Mouse (Mus musculus): Measurements from ENCODE around the gene Cd300ld5. TPM values are rescaled to one million over a fixed set of nuclear protein-coding genes. Genes with fewer than 3 reads are reported as not detected.

Cd300ld5 gene
- polyA plus RNA-seq, 1 experiment from 2014 or later, result not detected

DNA sequence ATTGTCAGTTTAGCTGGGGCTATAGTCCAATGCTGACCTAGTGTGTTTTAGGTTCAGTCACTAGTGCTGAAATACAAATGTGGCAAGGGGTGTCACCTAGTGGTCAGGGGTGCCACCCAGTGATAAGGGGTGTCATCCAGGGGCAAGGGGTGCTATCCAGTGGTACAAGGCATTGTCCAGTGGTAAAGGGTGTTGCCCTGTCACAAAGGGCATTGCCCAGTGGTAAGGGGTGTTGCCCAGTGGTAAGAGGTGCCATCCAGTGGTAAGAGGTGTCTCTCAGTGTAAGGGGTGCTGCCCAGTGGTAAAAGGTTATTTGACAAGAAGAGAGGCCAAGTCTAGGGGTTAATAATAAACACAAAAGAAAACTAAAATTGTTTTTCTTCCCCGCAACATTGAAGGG lies 39.9 kb upstream of the Cd300ld5 start:
- Histone ChIP-seq H3K4me1 (ENCODE audit: control insufficient read depth, insufficient read depth, low read length) (peaks cover 12% of the 10 kb centered on the region; the same call in 1 of the 2 replicates), H3K36me3 (ENCODE audit: control insufficient read depth, insufficient read depth, low read length) (no peaks in the 10 kb centered on the region), H3K9ac (ENCODE audit: low read depth, low read length) (no peak overlapping the region), H3K27ac (ENCODE audit: low read length) (no peak overlapping the region), H3K9me3 (ENCODE audit: control insufficient read depth, low read length) (no peaks in the 10 kb centered on the region), H3K4me2 (ENCODE audit: low read depth, low read length) (no peak overlapping the region), H3K4me3 (ENCODE audit: low read length) (no peak overlapping the region), H3K27me3 (replicated peaks; ENCODE audit: control insufficient read depth, insufficient read depth, low read length) (no peaks in the 10 kb centered on the region)
- ATAC-seq, result no peak
- WGBS, result 94% methylated on average over 1 of the region's 1 CpGs

DNA sequence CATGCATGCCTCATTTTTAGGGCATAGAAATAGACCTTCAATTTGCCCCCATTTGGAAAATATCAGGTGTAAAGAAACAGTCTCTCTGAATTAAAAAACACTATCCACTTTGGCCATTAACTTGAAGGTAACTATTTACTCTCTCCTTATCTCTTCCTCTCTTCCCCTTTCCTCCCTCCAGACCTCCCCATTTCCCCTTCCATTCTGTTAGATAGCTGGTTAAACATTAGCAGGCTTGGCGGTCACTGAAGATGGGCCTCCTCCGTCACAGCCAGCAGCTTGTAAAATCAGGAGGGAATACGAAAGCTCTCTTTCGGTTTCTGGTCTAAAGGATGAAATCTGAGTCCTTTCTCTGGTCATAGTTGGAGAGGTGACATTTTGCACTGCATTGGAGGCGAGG lies 38.3 kb upstream of the Cd300ld5 start:
- 45% methylated on average over 5 of the region's 5 CpGs for WGBS
- Histone ChIP-seq H3K27me3 (replicated peaks; ENCODE audit: control insufficient read depth, insufficient read depth, low read length) (no peaks in the 10 kb centered on the region), H3K27ac (ENCODE audit: low read length) (no peak overlapping the region), H3K4me1 (ENCODE audit: control insufficient read depth, insufficient read depth, low read length) (peaks cover 19% of the 10 kb centered on the region), H3K9me3 (ENCODE audit: control insufficient read depth, low read length) (no peaks in the 10 kb centered on the region), H3K4me3 (ENCODE audit: low read length) (no peak overlapping the region), H3K4me2 (ENCODE audit: low read depth, low read length) (no peak overlapping the region), H3K36me3 (ENCODE audit: control insufficient read depth, insufficient read depth, low read length) (no peaks in the 10 kb centered on the region), H3K9ac (ENCODE audit: low read depth, low read length) (no peak overlapping the region)
- ATAC-seq, result peak; percentile 75

DNA sequence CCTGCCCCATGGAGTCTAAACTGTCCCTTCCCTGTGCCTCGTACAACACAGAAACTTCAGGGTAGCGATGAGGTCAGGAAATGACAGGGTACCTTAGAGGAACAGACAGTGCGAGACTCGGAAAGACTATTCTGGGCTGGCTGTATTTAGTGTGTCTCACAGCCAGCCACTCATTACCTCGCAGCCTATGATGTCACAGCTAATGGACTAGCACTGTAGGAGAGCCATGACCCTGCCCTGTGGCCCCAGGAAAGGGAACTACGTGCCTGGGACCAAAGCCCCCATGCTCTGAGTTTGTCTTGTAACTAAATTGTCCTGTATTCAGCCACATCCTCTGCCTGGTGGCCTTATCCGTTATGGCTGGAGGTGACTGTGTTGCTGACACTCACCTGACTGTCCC lies 37.8 kb upstream of the Cd300ld5 start:
- Histone ChIP-seq H3K36me3 (ENCODE audit: control insufficient read depth, insufficient read depth, low read length) (no peaks in the 10 kb centered on the region), H3K27ac (ENCODE audit: low read length) (no peak overlapping the region), H3K9me3 (ENCODE audit: control insufficient read depth, low read length) (no peaks in the 10 kb centered on the region), H3K4me2 (ENCODE audit: low read depth, low read length) (no peak overlapping the region), H3K9ac (ENCODE audit: low read depth, low read length) (no peak overlapping the region), H3K4me1 (ENCODE audit: control insufficient read depth, insufficient read depth, low read length) (peaks cover 19% of the 10 kb centered on the region), H3K4me3 (ENCODE audit: low read length) (no peak overlapping the region), H3K27me3 (replicated peaks; ENCODE audit: control insufficient read depth, insufficient read depth, low read length) (no peaks in the 10 kb centered on the region)
- WGBS, result 55% methylated on average over 7 of the region's 7 CpGs
- ATAC-seq, result peak; percentile 29; the same call in 1 of the 2 replicates

DNA sequence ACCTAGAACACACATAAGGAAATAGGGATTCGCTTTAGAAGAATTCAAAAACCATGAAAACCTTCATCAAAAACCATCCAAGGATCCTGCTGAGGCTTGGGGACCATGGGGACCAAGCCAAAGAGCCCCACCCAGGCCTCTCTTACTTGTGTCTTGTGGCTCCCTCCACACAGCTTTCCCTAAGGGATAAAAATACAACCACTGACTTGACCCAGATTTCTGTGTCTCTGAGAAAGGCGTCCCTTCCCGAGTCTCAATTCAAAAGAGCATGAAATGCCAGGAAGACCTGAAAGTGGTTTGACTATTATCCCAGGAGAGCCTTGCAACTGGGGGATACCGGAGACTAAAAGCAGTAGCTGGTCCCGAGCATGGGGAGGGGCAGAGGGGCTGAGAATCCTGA lies 35.4 kb upstream of the Cd300ld5 start:
- H3K9ac ChIP-seq (ENCODE audit: low read depth, low read length), result no peak overlapping the region
- H3K4me1 ChIP-seq (ENCODE audit: control insufficient read depth, insufficient read depth, low read length), result peaks cover 19% of the 10 kb centered on the region
- H3K36me3 ChIP-seq (ENCODE audit: control insufficient read depth, insufficient read depth, low read length), result no peaks in the 10 kb centered on the region
- WGBS, result 71% methylated on average over 5 of the region's 5 CpGs
- no peaks in the 10 kb centered on the region for H3K27me3 ChIP-seq (replicated peaks; ENCODE audit: control insufficient read depth, insufficient read depth, low read length)
- H3K27ac ChIP-seq (ENCODE audit: low read length), result no peak overlapping the region
- H3K9me3 ChIP-seq (ENCODE audit: control insufficient read depth, low read length), result no peaks in the 10 kb centered on the region
- no peak overlapping the region for H3K4me2 ChIP-seq (ENCODE audit: low read depth, low read length)
- no peak overlapping the region for H3K4me3 ChIP-seq (ENCODE audit: low read length)
- no peak for ATAC-seq

DNA sequence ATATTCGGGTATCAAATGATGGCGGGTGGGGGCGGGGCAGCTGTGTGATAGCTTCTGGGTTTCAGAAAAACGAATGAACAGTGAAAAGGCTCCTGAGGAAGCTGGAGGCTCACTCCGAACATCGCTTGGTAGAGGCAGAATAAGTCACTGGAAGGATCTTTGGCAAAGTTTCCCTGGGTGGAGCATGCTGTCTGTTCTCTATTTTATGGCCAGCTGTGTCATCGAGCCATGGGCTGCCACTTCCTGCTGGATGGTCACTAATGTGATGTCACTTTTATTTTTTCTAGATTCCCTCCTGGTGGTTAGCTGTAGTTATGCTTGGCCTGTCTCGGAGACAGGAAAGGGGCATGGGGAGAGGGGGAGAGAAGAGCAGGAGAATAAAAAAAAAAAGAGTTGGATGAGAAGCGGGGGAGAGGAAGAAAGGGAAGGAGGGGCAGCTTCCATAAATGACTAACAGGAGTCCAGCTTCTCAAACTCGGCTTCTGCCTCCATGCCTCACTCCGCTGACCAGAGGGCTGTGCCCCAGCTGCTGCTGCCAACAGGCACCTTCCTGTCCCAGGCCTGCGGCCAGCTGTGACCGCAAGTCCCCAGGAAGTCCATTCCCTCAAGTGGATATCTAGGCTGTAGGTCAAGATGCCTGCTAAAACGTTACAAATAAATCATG lies 34.2 kb upstream of the Cd300ld5 start:
- H3K27me3 ChIP-seq (replicated peaks; ENCODE audit: control insufficient read depth, insufficient read depth, low read length), result no peaks in the 10 kb centered on the region
- ATAC-seq, result peak; percentile 48; the same call in 1 of the 2 replicates
- no peak overlapping the region for H3K4me3 ChIP-seq (ENCODE audit: low read length)
- H3K36me3 ChIP-seq (ENCODE audit: control insufficient read depth, insufficient read depth, low read length), result no peaks in the 10 kb centered on the region
- 16% methylated on average over 14 of the region's 14 CpGs for WGBS
- peak overlapping the region; percentile 57 for H3K27ac ChIP-seq (ENCODE audit: low read length)
- H3K9me3 ChIP-seq (ENCODE audit: control insufficient read depth, low read length), result no peaks in the 10 kb centered on the region
- H3K4me1 ChIP-seq (ENCODE audit: control insufficient read depth, insufficient read depth, low read length), result peaks cover 19% of the 10 kb centered on the region
- peak overlapping the region; percentile 40; the same call in 1 of the 2 replicates for H3K9ac ChIP-seq (ENCODE audit: low read depth, low read length)
- H3K4me2 ChIP-seq (ENCODE audit: low read depth, low read length), result peak overlapping the region; percentile 35

DNA sequence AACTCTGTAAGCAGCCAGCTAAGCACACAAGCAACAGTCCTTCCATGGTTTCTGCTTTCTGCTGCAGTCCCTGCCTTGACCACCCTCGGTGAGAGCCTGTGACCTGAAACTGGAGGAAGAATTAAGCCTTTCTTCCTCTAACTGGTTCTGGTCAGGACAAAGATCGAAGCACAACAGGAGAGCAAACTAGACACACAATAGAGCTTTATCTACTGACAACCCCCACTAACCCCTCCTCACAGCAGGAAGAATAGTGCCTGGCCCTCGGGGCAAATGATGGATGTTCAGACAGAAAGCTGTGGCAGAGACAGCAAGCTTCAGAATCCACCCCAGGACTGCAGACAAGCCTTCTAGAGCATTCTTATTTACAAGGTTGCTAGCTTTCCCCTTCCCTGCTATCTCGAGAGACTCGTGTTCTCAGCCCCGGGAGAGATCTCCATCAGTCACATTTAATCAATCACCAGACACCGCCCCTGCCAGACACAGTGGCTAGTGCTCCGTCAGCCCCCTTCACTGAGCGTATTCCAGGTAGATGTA lies 33.5 kb upstream of the Cd300ld5 start:
- H3K27ac ChIP-seq (ENCODE audit: low read length), result no peak overlapping the region
- WGBS, result 9% methylated on average over 9 of the region's 9 CpGs
- peak overlapping the region; percentile 35; the same call in 1 of the 2 replicates for H3K4me2 ChIP-seq (ENCODE audit: low read depth, low read length)
- no peaks in the 10 kb centered on the region for H3K36me3 ChIP-seq (ENCODE audit: control insufficient read depth, insufficient read depth, low read length)
- no peak for ATAC-seq
- no peak overlapping the region for H3K4me3 ChIP-seq (ENCODE audit: low read length)
- H3K27me3 ChIP-seq (replicated peaks; ENCODE audit: control insufficient read depth, insufficient read depth, low read length), result no peaks in the 10 kb centered on the region
- H3K4me1 ChIP-seq (ENCODE audit: control insufficient read depth, insufficient read depth, low read length), result peaks cover 19% of the 10 kb centered on the region
- no peak overlapping the region for H3K9ac ChIP-seq (ENCODE audit: low read depth, low read length)
- no peaks in the 10 kb centered on the region for H3K9me3 ChIP-seq (ENCODE audit: control insufficient read depth, low read length)

DNA sequence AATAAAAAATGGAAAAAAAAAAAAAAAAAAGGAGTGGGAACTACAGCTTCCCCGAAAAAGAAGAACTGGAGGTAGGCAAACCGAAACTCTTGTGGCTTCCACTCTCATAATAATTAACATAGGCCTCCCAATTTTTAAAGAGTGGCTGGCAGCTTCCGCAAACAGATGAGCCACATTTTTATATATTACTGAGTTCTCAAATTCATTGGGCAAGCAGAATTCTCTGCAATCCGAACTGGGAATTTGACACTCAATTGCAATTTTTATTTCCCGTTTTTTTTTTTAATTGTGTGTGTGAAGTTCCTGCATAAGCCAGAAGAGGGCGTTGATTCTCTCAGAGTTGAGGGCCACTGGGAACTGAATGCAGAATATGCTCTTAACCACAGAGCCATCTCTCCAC lies 29.2 kb upstream of the Cd300ld5 start:
- 61% methylated on average over 6 of the region's 6 CpGs for WGBS
- H3K9ac ChIP-seq (ENCODE audit: low read depth, low read length), result no peak overlapping the region
- no peak for ATAC-seq

DNA sequence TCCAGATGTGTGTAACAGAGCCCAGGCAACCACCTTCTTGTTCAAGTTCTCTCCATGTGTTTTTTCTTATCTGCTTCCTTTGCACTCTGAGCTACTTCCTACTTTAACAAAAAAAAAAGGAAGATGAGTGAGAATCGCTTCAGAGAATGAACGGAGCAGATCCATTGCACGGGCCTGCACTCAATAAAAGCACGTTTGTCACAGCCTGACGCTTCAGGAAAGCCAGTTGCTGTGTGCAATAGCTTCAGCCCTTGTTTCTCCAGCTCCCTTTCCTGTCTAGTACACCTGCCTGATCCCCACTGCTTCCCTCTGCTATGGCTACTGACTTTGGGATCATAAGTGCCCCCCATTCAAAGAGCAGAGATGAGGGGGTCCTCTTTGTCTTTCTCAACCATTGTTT lies 24.5 kb upstream of the Cd300ld5 start, which contains the start of gene Cd300e:
Gene Cd300e (minus strand): TSS at position 101 of the 400 bp plus-strand sequence.
- Histone ChIP-seq H3K36me3 (ENCODE audit: control insufficient read depth, insufficient read depth, low read length) (no peaks in the 10 kb centered on the region), H3K27me3 (replicated peaks; ENCODE audit: control insufficient read depth, insufficient read depth, low read length) (no peaks in the 10 kb centered on the region), H3K9me3 (ENCODE audit: control insufficient read depth, low read length) (no peaks in the 10 kb centered on the region), H3K4me3 (ENCODE audit: low read length) (no peak within 1 kb of the TSS), H3K4me1 (ENCODE audit: control insufficient read depth, insufficient read depth, low read length) (no peaks in the 10 kb centered on the region), H3K27ac (ENCODE audit: low read length) (no peak within 1 kb of the TSS), H3K4me2 (ENCODE audit: low read depth, low read length) (no peak within 1 kb of the TSS), H3K9ac (ENCODE audit: low read depth, low read length) (no peak within 1 kb of the TSS)
- ATAC-seq, result no peak
- 31% methylated on average over 5 of the region's 5 CpGs for WGBS

More for the DNA sequence above, 29.2 kb upstream of the Cd300ld5 start:
- H3K27ac ChIP-seq (ENCODE audit: low read length), result no peak overlapping the region
- H3K4me2 ChIP-seq (ENCODE audit: low read depth, low read length), result no peak overlapping the region
- H3K36me3 ChIP-seq (ENCODE audit: control insufficient read depth, insufficient read depth, low read length), result no peaks in the 10 kb centered on the region
- H3K4me3 ChIP-seq (ENCODE audit: low read length), result no peak overlapping the region
- no peaks in the 10 kb centered on the region for H3K9me3 ChIP-seq (ENCODE audit: control insufficient read depth, low read length)
- peaks cover 3% of the 10 kb centered on the region; the same call in 1 of the 2 replicates for H3K4me1 ChIP-seq (ENCODE audit: control insufficient read depth, insufficient read depth, low read length)
- H3K27me3 ChIP-seq (replicated peaks; ENCODE audit: control insufficient read depth, insufficient read depth, low read length), result no peaks in the 10 kb centered on the region

DNA sequence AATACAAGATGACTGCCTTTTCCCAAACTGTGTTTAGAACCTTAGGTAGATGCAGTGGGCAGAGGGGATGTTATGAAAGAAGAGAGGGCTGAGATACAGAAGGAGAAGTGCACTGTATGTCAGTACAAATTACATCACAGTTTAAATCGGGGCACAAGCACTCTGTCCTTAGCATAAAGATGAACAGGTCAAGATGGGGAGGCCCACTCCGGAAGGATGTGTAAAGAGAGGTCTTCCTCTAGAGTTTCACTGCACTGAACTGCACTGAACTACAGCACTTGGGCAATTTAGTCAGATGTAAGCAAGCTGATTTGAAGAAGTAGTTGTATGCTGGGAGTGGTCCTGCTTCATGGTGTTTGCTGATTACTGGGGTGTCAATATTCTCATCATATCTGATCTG lies 22.2 kb upstream of the Cd300ld5 start:
- Histone ChIP-seq H3K4me3 (ENCODE audit: low read length) (no peak overlapping the region), H3K36me3 (ENCODE audit: control insufficient read depth, insufficient read depth, low read length) (no peaks in the 10 kb centered on the region), H3K27ac (ENCODE audit: low read length) (no peak overlapping the region), H3K9me3 (ENCODE audit: control insufficient read depth, low read length) (no peaks in the 10 kb centered on the region), H3K9ac (ENCODE audit: low read depth, low read length) (no peak overlapping the region), H3K4me2 (ENCODE audit: low read depth, low read length) (no peak overlapping the region), H3K4me1 (ENCODE audit: control insufficient read depth, insufficient read depth, low read length) (no peaks in the 10 kb centered on the region), H3K27me3 (replicated peaks; ENCODE audit: control insufficient read depth, insufficient read depth, low read length) (no peaks in the 10 kb centered on the region)
- WGBS, result 84% methylated on average over 2 of the region's 2 CpGs
- no peak for ATAC-seq

All from intestine, embryonic 16.5 days (tissue).